Mouse (Mus musculus): Measurements from ENCODE around the gene Hist1h1c. TPM values are rescaled to one million over a fixed set of nuclear protein-coding genes. Genes with fewer than 3 reads are reported as not detected.

The Hist1h1c gene
- polyA plus RNA-seq, 1 experiment from 2014 or later = 8.3 TPM

DNA sequence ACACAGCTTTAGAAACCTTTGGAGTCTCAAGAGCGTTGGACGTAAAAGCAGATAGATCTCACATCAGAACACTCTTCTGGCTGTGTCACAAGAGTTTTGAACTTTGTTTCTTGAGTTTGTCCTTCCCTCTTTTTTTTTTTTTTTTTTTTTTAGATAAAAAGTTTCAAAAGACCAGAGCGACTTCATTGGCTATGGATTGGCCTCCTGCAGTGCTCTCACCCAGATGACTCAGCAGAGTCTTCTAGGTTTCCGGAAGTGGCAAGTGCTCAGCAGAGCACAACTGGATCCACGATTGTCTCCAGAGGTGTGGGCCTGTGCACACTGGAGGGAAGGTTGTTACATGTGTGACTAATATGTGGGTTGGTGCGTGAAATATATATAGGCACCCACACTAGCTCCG is 39.7 kb downstream of the Hist1h1c start:
- Histone ChIP-seq H3K4me3 (replicated peaks; ENCODE audit: low read length) (no peak overlapping the region), H3K9ac (no peak overlapping the region), H3K4me2 (replicated peaks) (no peak overlapping the region), H3K27me3 (ENCODE audit: control insufficient read depth, insufficient read depth, low read length) (no peaks in the 10 kb centered on the region), H3K36me3 (replicated peaks; ENCODE audit: control insufficient read depth, insufficient read depth) (no peaks in the 10 kb centered on the region), H3K4me1 (replicated peaks; ENCODE audit: control insufficient read depth, insufficient read depth, low read length) (no peaks in the 10 kb centered on the region), H3K9me3 (ENCODE audit: control insufficient read depth, low read length) (no peaks in the 10 kb centered on the region), H3K27ac (no peak overlapping the region)
- ATAC-seq (ENCODE audit: low FRiP score) = no peak
- WGBS = 94% methylated on average over 7 of the region's 7 CpGs
- no peak for DNase-seq (ENCODE audit: low spot score)

DNA sequence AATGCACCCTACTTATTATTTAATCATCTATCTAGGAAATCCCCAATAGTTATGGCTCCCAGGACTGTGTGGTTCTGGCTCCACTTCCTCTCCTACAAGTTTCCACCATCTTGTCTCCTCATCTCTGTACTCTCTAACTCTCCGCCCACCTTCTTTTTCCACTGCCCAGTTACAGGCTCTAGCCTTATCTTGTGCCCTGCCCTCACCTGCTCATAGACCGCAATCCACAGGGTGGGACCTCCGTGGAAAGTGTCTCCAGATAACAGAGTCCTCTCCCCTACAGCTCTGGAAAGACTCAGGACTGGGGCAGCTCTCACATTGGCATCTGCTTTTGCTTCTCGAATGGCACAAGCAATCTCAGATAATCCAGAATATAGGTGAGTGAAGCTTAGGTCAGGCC is 40.4 kb downstream of the Hist1h1c start:
- 88% methylated on average over 4 of the region's 4 CpGs for WGBS
- Histone ChIP-seq H3K9ac (no peak overlapping the region), H3K27me3 (ENCODE audit: control insufficient read depth, insufficient read depth, low read length) (no peaks in the 10 kb centered on the region), H3K9me3 (ENCODE audit: control insufficient read depth, low read length) (no peaks in the 10 kb centered on the region), H3K4me3 (replicated peaks; ENCODE audit: low read length) (no peak overlapping the region), H3K27ac (no peak overlapping the region), H3K4me2 (replicated peaks) (no peak overlapping the region), H3K4me1 (replicated peaks; ENCODE audit: control insufficient read depth, insufficient read depth, low read length) (no peaks in the 10 kb centered on the region), H3K36me3 (replicated peaks; ENCODE audit: control insufficient read depth, insufficient read depth) (no peaks in the 10 kb centered on the region)
- ATAC-seq (ENCODE audit: low FRiP score) = no peak
- DNase-seq (ENCODE audit: low spot score) = no peak

Small RNA genes within 50 kb of the gene (microRNA-seq; reads per million reads assigned to microRNA genes)
- gene Gm44314 = not detected
- not detected for gene Gm44484

Other genes with a start within 250 kb of the Hist1h1c start
- 0.21 TPM in 1 of 2 replicates, not detected in the other for gene Btn2a2, start 250.0 kb upstream of the Hist1h1c start, polyA plus RNA-seq (2014; fragmentation: Nextera tagmentation; extraction: Ambion mirVana)
- gene Hist1h4h, start 207.8 kb upstream of the Hist1h1c start, polyA plus RNA-seq (2014; fragmentation: Nextera tagmentation; extraction: Ambion mirVana) = 3.2 and 3.3 TPM in 2 replicates
- 0.81 and 3.3 TPM in 2 replicates for gene Hist1h2af, start 204.9 kb upstream of the Hist1h1c start, polyA plus RNA-seq (2014; fragmentation: Nextera tagmentation; extraction: Ambion mirVana)
- 1.2 TPM in 1 of 2 replicates, not detected in the other for gene Hist1h3g, start 203.4 kb upstream of the Hist1h1c start, polyA plus RNA-seq (2014; fragmentation: Nextera tagmentation; extraction: Ambion mirVana)
- gene Hist1h2bh, start 195.4 kb upstream of the Hist1h1c start, polyA plus RNA-seq (2014; fragmentation: Nextera tagmentation; extraction: Ambion mirVana) = 0.22 TPM in 1 of 2 replicates, not detected in the other
- gene Hist1h3f, start 194.8 kb upstream of the Hist1h1c start, polyA plus RNA-seq (2014; fragmentation: Nextera tagmentation; extraction: Ambion mirVana) = 0.28 and 0.29 TPM in 2 replicates
- not detected in 2 replicates for gene Hist1h4f, start 187.2 kb upstream of the Hist1h1c start, polyA plus RNA-seq (2014; fragmentation: Nextera tagmentation; extraction: Ambion mirVana)
- gene Hist1h1d, start 185.5 kb upstream of the Hist1h1c start, polyA plus RNA-seq (2014; fragmentation: Nextera tagmentation; extraction: Ambion mirVana) = 0.12 and 0.17 TPM in 2 replicates
- 1.5 and 3.1 TPM in 2 replicates for gene Hist1h3e, start 176.4 kb upstream of the Hist1h1c start, polyA plus RNA-seq (2014; fragmentation: Nextera tagmentation; extraction: Ambion mirVana)
- 21.8 and 22.5 TPM in 2 replicates for gene Hist1h2ae, start 167.6 kb upstream of the Hist1h1c start, polyA plus RNA-seq (2014; fragmentation: Nextera tagmentation; extraction: Ambion mirVana)
- 0.94 and 2.3 TPM in 2 replicates for gene Hist1h2bg, start 167.4 kb upstream of the Hist1h1c start, polyA plus RNA-seq (2014; fragmentation: Nextera tagmentation; extraction: Ambion mirVana)
- gene Hist1h2bf, start 164.6 kb upstream of the Hist1h1c start, polyA plus RNA-seq (2014; fragmentation: Nextera tagmentation; extraction: Ambion mirVana) = 0.91 and 1.8 TPM in 2 replicates
- 0.77 TPM in 1 of 2 replicates, not detected in the other for gene Hist1h2ad, start 164.4 kb upstream of the Hist1h1c start, polyA plus RNA-seq (2014; fragmentation: Nextera tagmentation; extraction: Ambion mirVana)
- 1.4 and 2.2 TPM in 2 replicates for gene Hist1h3d, start 163.0 kb upstream of the Hist1h1c start, polyA plus RNA-seq (2014; fragmentation: Nextera tagmentation; extraction: Ambion mirVana)
- 29.1 and 37.2 TPM in 2 replicates for gene Hist1h4d, start 157.2 kb upstream of the Hist1h1c start, polyA plus RNA-seq (2014; fragmentation: Nextera tagmentation; extraction: Ambion mirVana)
- 0.52 and 1.0 TPM in 2 replicates for gene Hist1h2be, start 117.7 kb upstream of the Hist1h1c start, polyA plus RNA-seq (2014; fragmentation: Nextera tagmentation; extraction: Ambion mirVana)
- 4.4 and 5.3 TPM in 2 replicates for gene Hist1h1e, start 116.2 kb upstream of the Hist1h1c start, polyA plus RNA-seq (2014; fragmentation: Nextera tagmentation; extraction: Ambion mirVana)
- 0.26 and 0.27 TPM in 2 replicates for gene Hist1h2ac, start 54.9 kb upstream of the Hist1h1c start, polyA plus RNA-seq (2014; fragmentation: Nextera tagmentation; extraction: Ambion mirVana)
- 14.5 and 15.1 TPM in 2 replicates for gene Hist1h2bc, start 54.6 kb upstream of the Hist1h1c start, polyA plus RNA-seq (2014; fragmentation: Nextera tagmentation; extraction: Ambion mirVana)
- not detected in 2 replicates for gene Hist1h1t, start 43.0 kb upstream of the Hist1h1c start, polyA plus RNA-seq (2014; fragmentation: Nextera tagmentation; extraction: Ambion mirVana)
- 3.0 and 3.5 TPM in 2 replicates for gene Hist1h4c, start 40.4 kb upstream of the Hist1h1c start, polyA plus RNA-seq (2014; fragmentation: Nextera tagmentation; extraction: Ambion mirVana)
- 4.8 and 7.0 TPM in 2 replicates for gene Hfe, start 28.0 kb upstream of the Hist1h1c start, polyA plus RNA-seq (2014; fragmentation: Nextera tagmentation; extraction: Ambion mirVana)
- 1.1 TPM in 1 of 2 replicates, not detected in the other for gene Hist1h3c, start 6.8 kb downstream of the Hist1h1c start, polyA plus RNA-seq (2014; fragmentation: Nextera tagmentation; extraction: Ambion mirVana)
- 0.64 TPM in 1 of 2 replicates, not detected in the other for gene Hist1h2bb, start 7.9 kb downstream of the Hist1h1c start, polyA plus RNA-seq (2014; fragmentation: Nextera tagmentation; extraction: Ambion mirVana)
- gene Hist1h2ab, start 12.3 kb downstream of the Hist1h1c start, polyA plus RNA-seq (2014; fragmentation: Nextera tagmentation; extraction: Ambion mirVana) = 6.7 and 9.8 TPM in 2 replicates
- 1.1 and 1.8 TPM in 2 replicates for gene Hist1h3b, start 13.5 kb downstream of the Hist1h1c start, polyA plus RNA-seq (2014; fragmentation: Nextera tagmentation; extraction: Ambion mirVana)
- gene Hist1h4b, start 18.2 kb downstream of the Hist1h1c start, polyA plus RNA-seq (2014; fragmentation: Nextera tagmentation; extraction: Ambion mirVana) = 2.1 TPM in 1 of 2 replicates, not detected in the other
- gene Hist1h4a, start 22.4 kb downstream of the Hist1h1c start, polyA plus RNA-seq (2014; fragmentation: Nextera tagmentation; extraction: Ambion mirVana) = 0.55 TPM in 1 of 2 replicates, not detected in the other
- gene Hist1h3a, start 23.6 kb downstream of the Hist1h1c start, polyA plus RNA-seq (2014; fragmentation: Nextera tagmentation; extraction: Ambion mirVana) = 0.94 and 2.1 TPM in 2 replicates
- gene Hist1h1a, start 24.9 kb downstream of the Hist1h1c start, polyA plus RNA-seq (2014; fragmentation: Nextera tagmentation; extraction: Ambion mirVana) = 0.50 and 1.1 TPM in 2 replicates
- not detected in 2 replicates for gene Trim38, start 31.1 kb downstream of the Hist1h1c start, polyA plus RNA-seq (2014; fragmentation: Nextera tagmentation; extraction: Ambion mirVana)
- not detected in 2 replicates for gene Slc17a2, start 68.2 kb downstream of the Hist1h1c start, polyA plus RNA-seq (2014; fragmentation: Nextera tagmentation; extraction: Ambion mirVana)
- not detected in 2 replicates for gene Slc17a3, start 100.6 kb downstream of the Hist1h1c start, polyA plus RNA-seq (2014; fragmentation: Nextera tagmentation; extraction: Ambion mirVana)
- not detected in 2 replicates for gene Slc17a1, start 128.9 kb downstream of the Hist1h1c start, polyA plus RNA-seq (2014; fragmentation: Nextera tagmentation; extraction: Ambion mirVana)
- not detected in 2 replicates for gene Slc17a4, start 176.2 kb downstream of the Hist1h1c start, polyA plus RNA-seq (2014; fragmentation: Nextera tagmentation; extraction: Ambion mirVana)
- not detected in 2 replicates for gene Hist1h2ba, start 195.3 kb downstream of the Hist1h1c start, polyA plus RNA-seq (2014; fragmentation: Nextera tagmentation; extraction: Ambion mirVana)
- gene Hist1h2aa, start 195.7 kb downstream of the Hist1h1c start, polyA plus RNA-seq (2014; fragmentation: Nextera tagmentation; extraction: Ambion mirVana) = not detected in 2 replicates

Measured in hindbrain, embryonic 14.5 days (tissue).